Mouse (Mus musculus) kidney, adult 2 months (tissue): ENCODE data around the gene Med19.

Experiments
- CTCF ChIP-seq: fragments of 200-500 bp; conservative IDR thresholded peaks from 2 replicates; pipeline ENCODE4 v1.5.1; 2011; ENCODE audit warnings: low read depth, mild to moderate bottlenecking, control low read depth, low read length, moderate library complexity, mixed read lengths; ENCODE audit not compliant: insufficient read depth, insufficient read length
- POLR2A ChIP-seq: fragments of 200-500 bp; IDR thresholded peaks from one replicate; pipeline ENCODE4 v1.6.1; 2011; ENCODE audit warnings: low read depth, low read length, control low read depth

- no peak for TF ChIP-seq POLR2A
- TF ChIP-seq CTCF = no peak
Measured at GRCm38 (mm10) chr2:84707523-84707922, 29.3 kb downstream of the Med19 start.
